Mouse (Mus musculus): ENCODE data around the gene Wnt5b. TPM values are rescaled to one million over a fixed set of nuclear protein-coding genes. Genes with fewer than 3 reads are reported as not detected.

Gene Wnt5b
- polyA plus RNA-seq, 1 experiment = 0.16 TPM

DNA sequence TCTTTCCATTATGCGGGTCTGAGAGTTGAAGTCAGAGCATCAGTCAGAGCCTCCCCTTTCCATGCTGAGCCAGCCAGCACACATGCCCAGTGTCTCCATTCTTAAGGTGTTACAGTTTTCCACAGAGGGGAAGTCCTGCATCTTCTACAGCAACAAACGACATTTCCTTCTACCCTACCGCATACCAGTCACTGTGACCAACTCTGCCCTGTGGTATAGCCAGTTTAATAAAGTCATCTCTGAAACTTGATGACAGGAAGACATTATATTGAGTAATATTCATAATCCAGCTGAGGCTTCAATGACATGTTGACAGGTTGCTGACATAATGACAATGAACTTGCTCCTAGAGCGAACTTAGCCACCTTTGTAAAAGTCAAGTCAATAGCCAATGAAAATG is 153.4 kb downstream of the Wnt5b start:
- peaks cover 24% of the 10 kb centered on the region for H3K79me2 ChIP-seq (ENCODE audit: control insufficient read depth, insufficient read depth)
- H3K4me3 ChIP-seq (ENCODE audit: insufficient read depth, poor library complexity, severe bottlenecking) = no peak overlapping the region
- no peak overlapping the region for H3ac ChIP-seq (ENCODE audit: control insufficient read depth, insufficient read length, low read depth)
- no peak for TF ChIP-seq MYOD1 (IDR thresholded peaks at IDR 0.05; ENCODE audit: control insufficient read depth, insufficient read length, low read depth)
- no peak for TF ChIP-seq USF1 (IDR thresholded peaks at IDR 0.05; ENCODE audit: low read depth)
- peak; percentile 10 for TF ChIP-seq CEBPB (IDR thresholded peaks at IDR 0.05; ENCODE audit: low read depth)
- H3K27me3 ChIP-seq (ENCODE audit: control insufficient read depth, insufficient read depth, insufficient read length) = no peaks in the 10 kb centered on the region
- no peaks in the 10 kb centered on the region for H3K36me3 ChIP-seq (ENCODE audit: control insufficient read depth, insufficient read depth)
- H3K79me3 ChIP-seq (ENCODE audit: low read depth) = peaks cover 22% of the 10 kb centered on the region

DNA sequence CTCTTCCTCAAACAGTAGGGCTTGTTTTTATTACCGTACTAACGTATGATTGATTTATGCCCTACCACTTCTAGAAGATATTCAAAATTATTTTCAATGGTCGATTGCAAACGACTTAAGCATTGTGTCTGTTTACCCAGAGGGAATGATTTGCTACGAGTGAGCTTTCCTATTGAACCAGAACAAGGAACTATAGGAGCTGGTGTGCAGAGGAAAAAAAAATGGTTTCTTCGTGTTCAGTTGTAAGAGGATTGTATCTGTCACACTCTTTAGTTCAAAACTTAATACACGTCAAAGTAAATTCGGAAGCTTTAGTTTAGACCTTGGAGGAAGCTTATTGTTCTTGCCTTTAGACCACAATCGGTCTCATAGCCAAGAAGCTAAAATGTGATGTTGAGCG is 155.1 kb downstream of the Wnt5b start:
- no peaks in the 10 kb centered on the region for H3K36me3 ChIP-seq (ENCODE audit: control insufficient read depth, insufficient read depth)
- no peaks in the 10 kb centered on the region for H3K27me3 ChIP-seq (ENCODE audit: control insufficient read depth, insufficient read depth, insufficient read length)
- H3K79me2 ChIP-seq (ENCODE audit: control insufficient read depth, insufficient read depth) = peaks cover 41% of the 10 kb centered on the region
- TF ChIP-seq USF1 (IDR thresholded peaks at IDR 0.05; ENCODE audit: low read depth) (no peak), CEBPB (IDR thresholded peaks at IDR 0.05; ENCODE audit: low read depth) (no peak), MYOG (IDR thresholded peaks at IDR 0.05; ENCODE audit: control insufficient read depth, extremely low read depth, insufficient read length) (no peak), MAX (IDR thresholded peaks at IDR 0.05) (no peak), CTCF (IDR thresholded peaks at IDR 0.05; ENCODE audit: control insufficient read depth, insufficient read depth, insufficient read length) (no peak), MYOD1 (IDR thresholded peaks at IDR 0.05; ENCODE audit: control insufficient read depth, insufficient read length, low read depth) (no peak), FOSL1 (IDR thresholded peaks at IDR 0.05; ENCODE audit: insufficient read depth, low read length, poor library complexity, severe bottlenecking) (no peak)
- H3ac ChIP-seq (ENCODE audit: control insufficient read depth, insufficient read length, low read depth) = peak overlapping the region; percentile 38
- peak overlapping the region; percentile 25 for H3K4me3 ChIP-seq (ENCODE audit: insufficient read depth, poor library complexity, severe bottlenecking)
- peaks cover 38% of the 10 kb centered on the region for H3K79me3 ChIP-seq (ENCODE audit: low read depth)

DNA sequence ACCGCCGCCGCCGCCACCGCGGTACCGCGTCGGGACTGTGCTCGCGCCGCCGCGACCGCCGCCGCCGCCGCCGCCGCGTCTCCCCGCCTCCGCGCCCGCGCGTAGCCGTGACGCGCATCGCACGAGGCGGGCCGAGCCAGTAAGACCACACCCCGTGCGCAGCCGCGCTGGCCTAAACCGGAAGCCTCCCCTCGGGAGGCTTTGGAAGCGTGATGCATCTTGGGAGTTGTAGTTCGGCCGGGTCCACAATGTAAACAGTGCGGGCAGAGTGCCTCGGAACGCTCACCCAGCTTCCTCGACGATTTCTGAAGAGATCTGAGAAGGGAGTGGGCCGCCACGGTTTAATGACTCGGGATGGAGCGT is 155.5 kb downstream of the Wnt5b start:
- no peaks in the 10 kb centered on the region for H3K27me3 ChIP-seq (ENCODE audit: control insufficient read depth, insufficient read depth, insufficient read length)
- H3K79me3 ChIP-seq (ENCODE audit: low read depth) = peaks cover 43% of the 10 kb centered on the region
- H3K4me3 ChIP-seq (ENCODE audit: insufficient read depth, poor library complexity, severe bottlenecking) = peak overlapping the region; percentile 68
- TF ChIP-seq CTCF (IDR thresholded peaks at IDR 0.05; ENCODE audit: control insufficient read depth, insufficient read depth, insufficient read length) (no peak), FOSL1 (IDR thresholded peaks at IDR 0.05; ENCODE audit: insufficient read depth, low read length, poor library complexity, severe bottlenecking) (no peak), USF1 (IDR thresholded peaks at IDR 0.05; ENCODE audit: low read depth) (peak; percentile 37), MYOG (IDR thresholded peaks at IDR 0.05; ENCODE audit: control insufficient read depth, extremely low read depth, insufficient read length) (no peak), CEBPB (IDR thresholded peaks at IDR 0.05; ENCODE audit: low read depth) (no peak), MAX (IDR thresholded peaks at IDR 0.05) (peak; percentile 61)
- H3ac ChIP-seq (ENCODE audit: control insufficient read depth, insufficient read length, low read depth) = peak overlapping the region; percentile 60
- H3K36me3 ChIP-seq (ENCODE audit: control insufficient read depth, insufficient read depth) = no peaks in the 10 kb centered on the region
- H3K79me2 ChIP-seq (ENCODE audit: control insufficient read depth, insufficient read depth) = peaks cover 45% of the 10 kb centered on the region

DNA sequence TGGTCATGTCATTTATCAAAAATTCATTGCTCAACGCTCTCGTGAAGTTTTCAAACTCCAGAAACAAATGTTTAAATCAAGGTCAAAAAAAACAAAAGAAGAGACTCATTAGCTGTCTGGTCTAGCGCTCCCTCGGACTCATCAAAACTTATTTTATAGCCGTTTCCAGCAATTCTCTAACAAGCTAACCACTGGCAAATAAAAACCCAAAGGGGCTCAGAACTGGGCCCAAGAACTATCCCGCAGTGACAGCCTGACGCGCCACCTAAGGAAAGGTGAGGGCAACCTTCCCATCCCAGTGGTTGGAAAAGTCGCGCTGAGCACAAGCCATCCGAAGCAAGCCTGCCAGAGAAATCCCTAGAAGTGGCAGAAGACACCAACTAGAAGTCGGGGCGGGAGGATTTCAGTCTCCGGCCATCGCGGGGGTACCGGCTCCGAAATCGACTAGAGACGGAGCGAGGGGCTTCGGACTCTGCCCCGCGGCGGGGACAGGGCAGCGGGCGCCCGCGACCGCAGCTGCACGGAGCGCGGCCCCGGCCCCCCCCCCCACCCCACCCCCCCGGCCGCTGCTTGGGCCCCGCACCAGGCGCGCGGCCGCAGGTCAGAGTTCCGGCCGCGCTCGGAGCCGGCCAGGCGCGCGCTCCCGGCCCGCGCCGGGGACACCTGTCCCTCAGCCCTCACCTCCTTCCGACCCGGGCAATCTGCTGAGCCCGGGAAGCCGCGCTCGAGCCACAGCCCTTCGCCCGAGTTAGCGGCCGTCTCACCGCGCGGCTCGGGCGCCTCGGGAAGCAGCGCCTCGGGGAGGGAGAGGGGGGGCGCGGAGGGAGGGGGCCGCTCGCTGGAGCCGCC is 156.1 kb downstream of the Wnt5b start:
- Histone ChIP-seq H3K36me3 (ENCODE audit: control insufficient read depth, insufficient read depth) (no peaks in the 10 kb centered on the region), H3K79me2 (ENCODE audit: control insufficient read depth, insufficient read depth) (peaks cover 51% of the 10 kb centered on the region), H3K27me3 (ENCODE audit: control insufficient read depth, insufficient read depth, insufficient read length) (no peaks in the 10 kb centered on the region), H3K4me3 (ENCODE audit: insufficient read depth, poor library complexity, severe bottlenecking) (peak overlapping the region; percentile 68), H3K79me3 (ENCODE audit: low read depth) (peaks cover 49% of the 10 kb centered on the region), H3ac (ENCODE audit: control insufficient read depth, insufficient read length, low read depth) (peak overlapping the region; percentile 60)
- TF ChIP-seq MAX (IDR thresholded peaks at IDR 0.05) (no peak), MYOG (IDR thresholded peaks at IDR 0.05; ENCODE audit: control insufficient read depth, extremely low read depth, insufficient read length) (no peak), USF1 (IDR thresholded peaks at IDR 0.05; ENCODE audit: low read depth) (no peak), FOSL1 (IDR thresholded peaks at IDR 0.05; ENCODE audit: insufficient read depth, low read length, poor library complexity, severe bottlenecking) (no peak), CTCF (IDR thresholded peaks at IDR 0.05; ENCODE audit: control insufficient read depth, insufficient read depth, insufficient read length) (no peak), CEBPB (IDR thresholded peaks at IDR 0.05; ENCODE audit: low read depth) (no peak), MYOD1 (IDR thresholded peaks at IDR 0.05; ENCODE audit: control insufficient read depth, insufficient read length, low read depth) (no peak)

DNA sequence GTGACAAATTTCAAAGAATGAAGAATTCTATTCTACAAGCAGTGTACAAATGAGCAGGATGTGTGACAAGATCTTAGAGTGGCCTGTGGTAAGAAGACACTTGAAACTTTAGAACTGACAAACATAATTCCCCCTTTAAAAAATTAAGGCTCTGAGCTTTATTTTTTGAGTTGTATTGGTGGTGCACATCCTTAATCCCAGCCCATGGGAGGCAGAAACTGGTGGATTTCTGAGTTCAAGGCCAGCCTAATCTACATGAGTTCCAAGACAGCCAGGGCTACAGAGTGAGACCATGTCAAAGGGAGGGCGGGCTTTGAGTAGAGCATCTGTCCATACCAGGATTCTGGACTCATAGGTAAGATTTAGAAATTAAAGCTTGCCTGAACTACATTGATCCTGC is 157.3 kb downstream of the Wnt5b start:
- Histone ChIP-seq H3K79me2 (ENCODE audit: control insufficient read depth, insufficient read depth) (peaks cover 63% of the 10 kb centered on the region), H3K4me3 (ENCODE audit: insufficient read depth, poor library complexity, severe bottlenecking) (no peak overlapping the region), H3K36me3 (ENCODE audit: control insufficient read depth, insufficient read depth) (no peaks in the 10 kb centered on the region), H3K79me3 (ENCODE audit: low read depth) (peaks cover 59% of the 10 kb centered on the region), H3K27me3 (ENCODE audit: control insufficient read depth, insufficient read depth, insufficient read length) (no peaks in the 10 kb centered on the region), H3ac (ENCODE audit: control insufficient read depth, insufficient read length, low read depth) (no peak overlapping the region)
- no peak for TF ChIP-seq MAX (IDR thresholded peaks at IDR 0.05)

DNA sequence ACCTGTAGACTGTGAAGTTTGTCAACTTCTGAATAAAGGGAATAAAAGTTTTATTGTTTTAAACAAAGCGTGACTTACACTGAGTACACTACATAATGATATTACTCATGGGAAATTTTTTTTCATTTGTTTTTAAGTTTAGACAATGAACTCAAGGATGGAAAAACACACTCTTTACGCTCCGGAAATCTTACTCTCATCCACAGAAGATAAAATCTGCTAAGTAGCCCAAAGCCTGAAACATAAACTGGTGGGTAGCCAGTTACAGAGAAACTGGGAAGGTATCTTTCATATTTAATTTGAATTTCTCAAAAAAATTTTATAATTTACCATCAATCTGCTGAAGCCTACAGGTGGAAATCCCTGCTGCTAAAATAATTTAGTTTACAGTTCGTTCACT is 157.7 kb downstream of the Wnt5b start:
- Histone ChIP-seq H3K4me3 (ENCODE audit: insufficient read depth, poor library complexity, severe bottlenecking) (no peak overlapping the region), H3K27me3 (ENCODE audit: control insufficient read depth, insufficient read depth, insufficient read length) (no peaks in the 10 kb centered on the region)
- no peak for TF ChIP-seq CTCF (IDR thresholded peaks at IDR 0.05; ENCODE audit: control insufficient read depth, insufficient read depth, insufficient read length)
- no peak for TF ChIP-seq CEBPB (IDR thresholded peaks at IDR 0.05; ENCODE audit: low read depth)
- no peak for TF ChIP-seq MYOD1 (IDR thresholded peaks at IDR 0.05; ENCODE audit: control insufficient read depth, insufficient read length, low read depth)
- no peak for TF ChIP-seq USF1 (IDR thresholded peaks at IDR 0.05; ENCODE audit: low read depth)
- no peak for TF ChIP-seq MAX (IDR thresholded peaks at IDR 0.05)
- TF ChIP-seq FOSL1 (IDR thresholded peaks at IDR 0.05; ENCODE audit: insufficient read depth, low read length, poor library complexity, severe bottlenecking) = no peak
- no peak for TF ChIP-seq MYOG (IDR thresholded peaks at IDR 0.05; ENCODE audit: control insufficient read depth, extremely low read depth, insufficient read length)

More for the DNA sequence above, 157.7 kb downstream of the Wnt5b start:
- Histone ChIP-seq H3ac (ENCODE audit: control insufficient read depth, insufficient read length, low read depth) (no peak overlapping the region), H3K36me3 (ENCODE audit: control insufficient read depth, insufficient read depth) (no peaks in the 10 kb centered on the region), H3K79me3 (ENCODE audit: low read depth) (peaks cover 63% of the 10 kb centered on the region), H3K79me2 (ENCODE audit: control insufficient read depth, insufficient read depth) (peaks cover 67% of the 10 kb centered on the region)

All from C2C12 (cell line).